Mouse (Mus musculus) gastrocnemius, postnatal 10 days (tissue): ENCODE measurements around the gene Spdye4c. TPM values are rescaled to one million over a fixed set of nuclear protein-coding genes. Genes with fewer than 3 reads are reported as not detected.

Experiments
- DNase-seq: peaks from one replicate; pipeline ENCODE4 v3.0.0; 2021; ENCODE audit warnings: mixed read lengths
- total RNA-seq, 2 experiments: library from RNA; stranded (reverse); gene quantifications; 2 replicates each; pipeline ENCODE4 v1.2.3; 2021

Spdye4c gene
- total RNA-seq, 2 experiments from 2014 or later = not detected

GRCm38 (mm10) chr2:128601534-128601933, 10.5 kb downstream of the Spdye4c start:
- no peak for DNase-seq

- no peak for DNase-seq
Observed at GRCm38 (mm10) chr2:128609286-128609685, 18.3 kb downstream of the Spdye4c start.

GRCm38 (mm10) chr2:128611178-128611577, 20.2 kb downstream of the Spdye4c start:
- no peak for DNase-seq

- DNase-seq = no peak
Observed at GRCm38 (mm10) chr2:128612275-128612674, 21.3 kb downstream of the Spdye4c start.

- DNase-seq = no peak
Observed at GRCm38 (mm10) chr2:128613365-128613764, 22.4 kb downstream of the Spdye4c start.

- DNase-seq = no peak
Observed at GRCm38 (mm10) chr2:128615366-128615765, 24.4 kb downstream of the Spdye4c start.

- no peak for DNase-seq
Observed at GRCm38 (mm10) chr2:128620578-128620977, 29.6 kb downstream of the Spdye4c start.

Other genes starting within 250 kb of the Spdye4c start
- gene Anapc1, start 96.2 kb downstream of the Spdye4c start, total RNA-seq = 10 to 100 TPM; 38.0 to 54.1 TPM
- gene Mertk, start 107.7 kb downstream of the Spdye4c start, total RNA-seq = 1 to 10 TPM; 4.5 TPM
- gene Tmem87b, start 226.9 kb downstream of the Spdye4c start, total RNA-seq = 10 to 100 TPM; 16.2 to 19.3 TPM